Mouse (Mus musculus) hindbrain, embryonic 14.5 days (tissue): ENCODE measurements around the gene Rps6kl1. TPM values are rescaled to one million over a fixed set of nuclear protein-coding genes. Genes with fewer than 3 reads are reported as not detected.
"Not testable (repeated sequence)": the region's sequence is repeated elsewhere in the genome, so short reads cannot be mapped to it uniquely, and the experiment has no call there.

Experiments
- ATAC-seq: fragments of 200-750 bp; cut with Nextera tagmentation; 2 replicates; pipeline ENCODE4 v1.8.0; 2017; ENCODE audit warnings: moderate number of reproducible peaks, mild to moderate bottlenecking, moderate TSS enrichment, moderate library complexity; ENCODE audit not compliant: low FRiP score
- DNase-seq: peaks from one replicate; pipeline ENCODE4 v3.0.0-alpha.2; 2015; ENCODE audit warnings: low spot score
- H3K27ac ChIP-seq: fragments of 300-500 bp; sonication (generic); 2 replicates; pipeline ENCODE4 v1.5.1; 2014; ENCODE audit warnings: mild to moderate bottlenecking, moderate library complexity
- H3K27me3 ChIP-seq: fragments of 300-500 bp; sonication (generic); 2 replicates; pipeline ENCODE4 v1.6.1; 2014; ENCODE audit warnings: mild to moderate bottlenecking, low read length, mixed read lengths; ENCODE audit not compliant: control insufficient read depth, insufficient read depth
- H3K36me3 ChIP-seq: fragments of 300-500 bp; sonication (generic); replicated peaks from 2 replicates; pipeline ENCODE4 v1.6.1; 2014; ENCODE audit not compliant: control insufficient read depth, insufficient read depth
- H3K4me1 ChIP-seq: fragments of 300-500 bp; sonication (generic); replicated peaks from 2 replicates; pipeline ENCODE4 v1.6.1; 2014; ENCODE audit warnings: antibody characterized with exemption, low read length, mixed read lengths; ENCODE audit not compliant: control insufficient read depth, insufficient read depth
- H3K4me2 ChIP-seq: fragments of 300-500 bp; sonication (generic); replicated peaks from 2 replicates; pipeline ENCODE4 v1.6.1; 2014; ENCODE audit warnings: mild to moderate bottlenecking, moderate library complexity
- H3K4me3 ChIP-seq: fragments of 300-500 bp; sonication (generic); replicated peaks from 2 replicates; pipeline ENCODE4 v1.5.1; 2014; ENCODE audit warnings: mild to moderate bottlenecking, low read length
- H3K9ac ChIP-seq: fragments of 300-500 bp; sonication (generic); 2 replicates; pipeline ENCODE4 v1.6.1; 2014
- H3K9me3 ChIP-seq: fragments of 300-500 bp; sonication (generic); 2 replicates; pipeline ENCODE4 v1.6.1; 2016; ENCODE audit warnings: low read length; ENCODE audit not compliant: control insufficient read depth
- WGBS: fragments of 180-500 bp; shearing (Covaris S2); extraction: QIAGEN DNeasy Blood & Tissue Kit; methylation state at CpG from one replicate; pipeline ENCODE4 v1.1.7; 2014; 5-methylcytosine and 5-hydroxymethylcytosine counted together
- polyA plus RNA-seq: library from polyadenylated mRNA; unstranded; fragments of >200 nt; fragmentation: Nextera tagmentation; extraction: Ambion mirVana; gene quantifications from 2 replicates; pipeline ENCODE4 v1.2.1, GENCODE M21; 2014

Rps6kl1 gene
- polyA plus RNA-seq, 1 experiment from 2014 or later, result 22.9 TPM

DNA sequence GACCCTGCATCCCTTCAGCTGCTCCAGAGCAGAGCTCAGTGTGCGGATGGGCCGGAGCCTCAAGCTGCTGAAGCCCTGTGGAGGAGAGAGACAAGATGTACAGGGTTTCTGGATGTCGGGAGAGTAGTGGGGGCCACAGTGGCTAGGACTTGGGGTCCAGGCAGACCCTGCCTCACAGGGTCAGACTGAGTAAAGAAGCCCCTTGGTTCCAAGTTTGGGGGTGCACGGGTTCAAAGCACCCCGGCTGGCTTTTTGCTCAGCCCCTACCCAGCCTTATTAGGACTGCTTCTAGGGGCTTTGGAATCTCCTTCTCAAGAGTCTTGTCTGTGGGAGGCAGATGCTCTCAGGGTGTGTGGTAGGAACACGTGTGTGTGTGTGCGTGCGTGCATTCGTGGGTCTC, 4.2 kb downstream of the Rps6kl1 start:
- no peak overlapping the region for H3K9ac ChIP-seq
- H3K4me3 ChIP-seq, result no peak overlapping the region
- ATAC-seq (no peak), DNase-seq (no peak)
- H3K27me3 ChIP-seq, result no peaks in the 10 kb centered on the region
- no peak overlapping the region for H3K27ac ChIP-seq
- 87% methylated on average over 9 of the region's 9 CpGs for WGBS
- peaks cover 14% of the 10 kb centered on the region for H3K4me1 ChIP-seq
- no peak overlapping the region for H3K4me2 ChIP-seq
- peaks cover 15% of the 10 kb centered on the region for H3K36me3 ChIP-seq
- no peaks in the 10 kb centered on the region for H3K9me3 ChIP-seq

- H3K4me3 ChIP-seq, result no peak overlapping the region
- no peak for ATAC-seq
- no peak for DNase-seq
- H3K4me1 ChIP-seq, result peaks cover 14% of the 10 kb centered on the region
- no peaks in the 10 kb centered on the region for H3K27me3 ChIP-seq
- no peaks in the 10 kb centered on the region for H3K9me3 ChIP-seq
- no peak overlapping the region for H3K9ac ChIP-seq
- no peak overlapping the region for H3K27ac ChIP-seq
- no peak overlapping the region for H3K4me2 ChIP-seq
- peaks cover 15% of the 10 kb centered on the region for H3K36me3 ChIP-seq
- 39% methylated on average over 9 of the region's 11 CpGs for WGBS
These were observed 4.7 kb downstream of the Rps6kl1 start for GRCm38 (mm10) chr12:85146355-85146754.

GRCm38 (mm10) chr12:85145630-85146029, 5.4 kb downstream of the Rps6kl1 start:
- no peak overlapping the region for H3K9ac ChIP-seq
- no peak overlapping the region for H3K27ac ChIP-seq
- no peak overlapping the region for H3K4me2 ChIP-seq
- DNase-seq (no peak), ATAC-seq (no peak; the same call in 1 of the 2 replicates)
- peaks cover 15% of the 10 kb centered on the region for H3K36me3 ChIP-seq
- 59% methylated on average over 9 of the region's 9 CpGs for WGBS
- no peaks in the 10 kb centered on the region for H3K9me3 ChIP-seq
- H3K27me3 ChIP-seq, result no peaks in the 10 kb centered on the region
- H3K4me3 ChIP-seq, result no peak overlapping the region
- peaks cover 12% of the 10 kb centered on the region for H3K4me1 ChIP-seq

GRCm38 (mm10) chr12:85144821-85145220, 6.2 kb downstream of the Rps6kl1 start:
- Histone ChIP-seq H3K27me3 (no peaks in the 10 kb centered on the region), H3K4me3 (no peak overlapping the region), H3K4me2 (no peak overlapping the region), H3K27ac (no peak overlapping the region), H3K36me3 (peaks cover 15% of the 10 kb centered on the region), H3K4me1 (peaks cover 4% of the 10 kb centered on the region), H3K9ac (no peak overlapping the region), H3K9me3 (no peaks in the 10 kb centered on the region)
- DNase-seq (no peak), ATAC-seq (no peak)
- WGBS, result 88% methylated on average over 4 of the region's 4 CpGs

- H3K9ac ChIP-seq, H3K27me3 ChIP-seq, ATAC-seq, DNase-seq, H3K27ac ChIP-seq, H3K4me2 ChIP-seq, H3K9me3 ChIP-seq, H3K4me1 ChIP-seq, H3K4me3 ChIP-seq: not testable (repeated sequence)
- 59% methylated on average over 2 of the region's 2 CpGs for WGBS
- peaks cover 18% of the 10 kb centered on the region for H3K36me3 ChIP-seq
These were observed 6.8 kb downstream of the Rps6kl1 start for GRCm38 (mm10) chr12:85144276-85144675.

GRCm38 (mm10) chr12:85142803-85143202, 8.3 kb downstream of the Rps6kl1 start:
- Histone ChIP-seq H3K4me3 (no peak overlapping the region), H3K4me2 (no peak overlapping the region), H3K9ac (no peak overlapping the region), H3K27me3 (no peaks in the 10 kb centered on the region), H3K4me1 (no peaks in the 10 kb centered on the region), H3K27ac (no peak overlapping the region), H3K36me3 (peaks cover 22% of the 10 kb centered on the region), H3K9me3 (no peaks in the 10 kb centered on the region)
- ATAC-seq, result no peak
- DNase-seq, result peak; percentile 94
- 18% methylated on average over 4 of the region's 4 CpGs for WGBS

GRCm38 (mm10) chr12:85141096-85141495, 10.0 kb downstream of the Rps6kl1 start:
- Histone ChIP-seq H3K27ac (no peak overlapping the region), H3K4me2 (no peak overlapping the region), H3K9ac (no peak overlapping the region), H3K36me3 (peaks cover 14% of the 10 kb centered on the region; the same call in 1 of the 2 replicates), H3K4me3 (no peak overlapping the region), H3K27me3 (no peaks in the 10 kb centered on the region), H3K9me3 (no peaks in the 10 kb centered on the region), H3K4me1 (no peaks in the 10 kb centered on the region)
- DNase-seq (no peak), ATAC-seq (no peak)
- 87% methylated on average over 6 of the region's 6 CpGs for WGBS

DNA sequence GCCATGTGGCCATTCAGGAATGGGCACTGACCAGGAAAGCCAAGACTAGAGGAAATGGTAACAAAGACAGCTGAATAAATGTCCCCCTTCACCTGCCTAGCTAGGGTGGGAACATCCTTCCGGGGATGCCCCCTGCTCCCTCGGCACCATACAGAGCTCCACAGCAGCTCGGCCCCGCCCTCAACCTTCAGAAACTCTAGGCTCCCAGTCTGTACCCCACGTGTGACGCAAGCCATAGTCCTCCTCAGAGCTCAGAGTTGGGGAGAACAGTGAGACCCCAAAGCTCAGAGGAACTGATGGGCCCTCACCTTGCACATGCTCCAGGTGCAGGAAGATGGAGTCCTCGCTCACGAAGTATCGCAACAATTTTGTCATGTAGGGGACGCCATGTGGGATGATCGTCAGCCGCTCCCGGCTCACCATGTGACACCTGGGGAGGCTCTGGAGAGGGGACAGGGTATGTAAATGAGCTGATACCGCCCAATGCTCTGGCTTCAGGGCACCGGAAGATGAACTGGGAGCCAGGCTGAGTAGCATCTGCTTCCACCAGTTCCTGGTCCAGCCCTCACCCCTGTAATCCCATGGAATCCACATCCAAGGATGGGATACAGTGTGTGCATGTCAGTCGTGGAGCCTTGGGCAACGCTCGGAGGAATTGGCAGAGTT, 10.9 kb downstream of the Rps6kl1 start:
- peaks cover 23% of the 10 kb centered on the region for H3K36me3 ChIP-seq
- no peak overlapping the region for H3K27ac ChIP-seq
- H3K27me3 ChIP-seq, result no peaks in the 10 kb centered on the region
- ATAC-seq (no peak), DNase-seq (no peak)
- no peak overlapping the region for H3K9ac ChIP-seq
- H3K4me3 ChIP-seq, result no peak overlapping the region
- H3K4me1 ChIP-seq, result no peaks in the 10 kb centered on the region
- no peak overlapping the region for H3K4me2 ChIP-seq
- no peaks in the 10 kb centered on the region for H3K9me3 ChIP-seq
- 44% methylated on average over 18 of the region's 18 CpGs for WGBS

DNA sequence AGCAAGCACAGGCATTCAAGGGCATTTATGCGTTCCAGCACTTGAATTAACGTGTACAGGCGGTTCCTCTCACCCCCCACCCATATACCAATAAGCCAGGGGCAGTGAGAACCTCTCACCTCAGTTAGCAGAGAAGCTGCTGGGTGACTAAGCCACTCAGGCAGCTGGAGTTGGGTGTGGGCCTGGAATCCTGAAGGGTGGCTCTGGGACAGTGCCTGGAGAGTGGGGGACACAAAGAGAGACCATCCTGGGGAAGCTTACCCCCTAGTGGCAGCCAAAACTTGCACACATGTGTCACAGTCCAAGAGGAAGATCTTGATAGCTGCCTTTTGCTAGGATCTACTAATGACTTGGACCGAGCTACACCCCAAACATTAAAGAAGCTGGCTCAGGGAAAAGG, 14.4 kb downstream of the Rps6kl1 start:
- H3K27me3 ChIP-seq, result no peaks in the 10 kb centered on the region
- H3K9ac ChIP-seq, result no peak overlapping the region
- H3K4me2 ChIP-seq, result no peak overlapping the region
- peaks cover 55% of the 10 kb centered on the region for H3K36me3 ChIP-seq
- no peaks in the 10 kb centered on the region for H3K9me3 ChIP-seq
- DNase-seq, result no peak
- no peak overlapping the region for H3K4me3 ChIP-seq
- H3K4me1 ChIP-seq, result no peaks in the 10 kb centered on the region
- 91% methylated on average over 4 of the region's 4 CpGs for WGBS
- ATAC-seq, result no peak
- H3K27ac ChIP-seq, result no peak overlapping the region
